ENCODE assay signal across 12 mouse cellular contexts in genomic region chr4:106613560-106613959, GRCm38 (mm10). TPM values are rescaled to one million over a fixed set of nuclear protein-coding genes. Genes with fewer than 3 reads are reported as not detected.
DNase-seq lines count a peak whose midpoint lies in the region; ATAC-seq lines count a peak whose summit lies in the region.
"Had no signal": no experiment of that assay in that cellular context is flagged by ENCODE, and none has a peak within 500 bp of the region (broad histone marks: within the 10 kb centered on the region; RNA-seq: fewer than 3 reads in every experiment).

No protein-coding gene starts in this region.

- peak overlapping the region; percentile 42 for H3K4me2 ChIP-seq in liver, embryonic 16.5 days (ENCODE audit: low read depth, low read length)
- H3K4me2 ChIP-seq: embryonic facial prominence, embryonic 13.5 days; midbrain, embryonic 12.5 days had no signal

- peak overlapping the region; percentile 53; the same call in 1 of the 2 replicates for H3K27ac ChIP-seq in liver, embryonic 16.5 days (ENCODE audit: low read length)
- H3K27ac ChIP-seq: embryonic facial prominence, embryonic 13.5 days; midbrain, embryonic 12.5 days had no signal

- peak; percentile 84 for ATAC-seq in liver, embryonic 16.5 days (ENCODE audit: low read depth)
- ATAC-seq: intestine, postnatal 0 days had no signal

- peak; percentile 82 to 84 for DNase-seq in adrenal gland, adult (ENCODE audit: inconsistent age in 2 of 2, low spot score in 1 of 2)
- DNase-seq in adrenal gland, postnatal 4 days (ENCODE audit: low spot score in 2 of 2) = no peak
- DNase-seq in 3134 (ENCODE audit: extremely low read depth, insufficient read length, low spot score) = peak; percentile 42
- peak; percentile 53 for DNase-seq in adrenal gland, postnatal 14 days
- no peak for DNase-seq in layer of hippocampus, adult 9-10 months (ENCODE audit: low spot score)
- no peak for DNase-seq in left cerebral cortex, postnatal 4 days
- DNase-seq in testis, postnatal 14 days (ENCODE audit: low spot score) = no peak

- H3K27me3 ChIP-seq in liver, embryonic 16.5 days (ENCODE audit: control insufficient read depth, insufficient read depth, low read depth, low read length) = peaks cover 22% of the 10 kb centered on the region

- intact Hi-C loops in left cerebral cortex, postnatal 4 days (cut with DNase I) = loop anchor here (5.0 to 10.0 kb wide), 2 partner anchors 221 to 549 kb away; no protein-coding TSS in a partner anchor

- 43% methylated on average over 3 of the region's 3 CpGs for WGBS in liver, embryonic 16.5 days (ENCODE audit: insufficient replicate concordance)

- H3K4me1 ChIP-seq in liver, embryonic 16.5 days (ENCODE audit: control insufficient read depth, low read depth, low read length) = peaks cover 28% of the 10 kb centered on the region

- no peaks in the 10 kb centered on the region for H3K36me3 ChIP-seq in liver, embryonic 16.5 days (ENCODE audit: control insufficient read depth, insufficient read depth)
- H3K36me3 ChIP-seq: embryonic facial prominence, embryonic 13.5 days; midbrain, embryonic 12.5 days had no signal

- H3K9me3 ChIP-seq in liver, embryonic 16.5 days (replicated peaks; ENCODE audit: control insufficient read depth, low read length) = no peaks in the 10 kb centered on the region
- H3K9me3 ChIP-seq: embryonic facial prominence, embryonic 13.5 days; midbrain, embryonic 12.5 days had no signal

- 0 out of 2 replicates have a peak overlapping the region, but pooled peaks have one; percentile 4 for H3K4me3 ChIP-seq in liver, embryonic 16.5 days (ENCODE audit: low read depth, low read length)
- H3K4me3 ChIP-seq: embryonic facial prominence, embryonic 13.5 days; midbrain, embryonic 12.5 days had no signal

- H3K9ac ChIP-seq in liver, embryonic 16.5 days (ENCODE audit: low read depth, low read length) = peak overlapping the region; percentile 43
- H3K9ac ChIP-seq: embryonic facial prominence, embryonic 13.5 days; midbrain, embryonic 12.5 days had no signal

RNA-seq across cellular contexts. Expression of gene Lexm, which starts 3.5 kb away (rescaled TPM):
- total RNA-seq in adrenal gland, postnatal 4 days (2021) = under 1 TPM in 1 of 2 experiments, not detected in 1; 0.20 TPM
- not detected in 2 replicates for total RNA-seq in adrenal gland, postnatal 14 days (2021)
- polyA plus RNA-seq in liver, embryonic 16.5 days (2015; fragmentation: Nextera tagmentation; extraction: Ambion mirVana) = not detected in 2 replicates
- total RNA-seq in left cerebral cortex, postnatal 4 days (2021) = under 1 TPM in 1 of 2 experiments, not detected in 1; 0.22 TPM
- polyA plus RNA-seq: brain, embryonic 14.5 days; embryonic facial prominence, embryonic 13.5 days; intestine, postnatal 0 days had no signal

RNA-seq across cellular contexts. Expression of gene Ttc22, which starts 8.7 kb away (rescaled TPM):
- 1 to 10 TPM in 1 of 2 experiments, under 1 TPM in 1; 0.28 to 1.2 TPM for total RNA-seq in adrenal gland, postnatal 4 days (2021)
- not detected in 2 replicates for total RNA-seq in adrenal gland, postnatal 14 days (2021)
- polyA plus RNA-seq in liver, embryonic 16.5 days (2015; fragmentation: Nextera tagmentation; extraction: Ambion mirVana) = 0.04 and 0.22 TPM in 2 replicates
- total RNA-seq in left cerebral cortex, postnatal 4 days (2021) = 1 to 10 TPM; 1.6 to 1.9 TPM

RNA-seq across cellular contexts. Expression of gene Pars2, which starts 37.3 kb away (rescaled TPM):
- total RNA-seq in adrenal gland, postnatal 4 days (2021) = 10 to 100 TPM in 1 of 2 experiments, 1 to 10 TPM in 1; 9.2 to 13.3 TPM
- 6.3 and 8.6 TPM in 2 replicates for total RNA-seq in adrenal gland, postnatal 14 days (2021)
- 4.9 and 5.4 TPM in 2 replicates for polyA plus RNA-seq in liver, embryonic 16.5 days (2015; fragmentation: Nextera tagmentation; extraction: Ambion mirVana)
- total RNA-seq in left cerebral cortex, postnatal 4 days (2021) = 1 to 10 TPM; 6.0 to 9.2 TPM

RNA-seq across cellular contexts. Expression of gene Dhcr24, which starts 52.7 kb away (rescaled TPM):
- 10 to 100 TPM; 51.2 to 70.5 TPM for total RNA-seq in adrenal gland, postnatal 4 days (2021)
- total RNA-seq in adrenal gland, postnatal 14 days (2021) = 48.8 and 110 TPM in 2 replicates
- polyA plus RNA-seq in liver, embryonic 16.5 days (2015; fragmentation: Nextera tagmentation; extraction: Ambion mirVana) = 7.7 and 8.1 TPM in 2 replicates
- total RNA-seq in left cerebral cortex, postnatal 4 days (2021) = 100 to 1,000 TPM; 143 to 145 TPM

Comparison
In these comparisons a context has a peak if more than half of its experiments do, and no peak if none do; other contexts are left out.
1. DNase-seq: peak in adrenal gland, adult (2 of 2), 3134 (single experiment) and adrenal gland, postnatal 14 days (single experiment); none in adrenal gland, postnatal 4 days (0 of 2), layer of hippocampus, adult 9-10 months (single experiment), left cerebral cortex, postnatal 4 days (single experiment) and testis, postnatal 14 days (single experiment).